Mouse (Mus musculus): ENCODE results near the gene Tmem182. TPM values are rescaled to one million over a fixed set of nuclear protein-coding genes. Genes with fewer than 3 reads are reported as not detected.

Tmem182 gene
- 0.06 and 0.10 TPM in 2 replicates for polyA plus RNA-seq (2015; fragmentation: Nextera tagmentation; extraction: Ambion mirVana)

DNA sequence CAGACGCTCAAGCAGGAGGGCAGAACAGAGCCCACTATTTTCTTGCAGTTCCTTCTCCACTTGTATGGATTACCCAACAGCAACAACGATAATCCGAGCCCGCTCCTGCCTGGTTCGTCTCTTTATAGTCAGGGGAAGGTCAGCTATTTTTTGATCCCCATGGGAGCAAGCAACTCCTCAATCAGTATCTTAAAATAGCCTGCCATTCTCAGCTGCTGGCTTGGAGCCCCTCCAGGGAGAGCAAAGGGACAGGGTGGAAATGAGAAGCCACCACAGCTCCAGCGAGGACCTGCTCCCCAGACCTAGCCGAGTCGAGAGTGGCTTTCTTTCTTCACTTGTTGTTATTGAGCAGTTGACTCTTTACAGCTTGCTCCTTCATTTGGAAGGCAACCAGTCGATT is at the start of gene Tmem182:
Gene Tmem182 (plus strand): TSS at position 251 of the 400 bp plus-strand sequence.
- WGBS (ENCODE audit: insufficient replicate concordance): 67% methylated on average over 9 of the region's 9 CpGs
- H3K9ac ChIP-seq: no peak within 1 kb of the TSS
- H3K4me2 ChIP-seq: no peak within 1 kb of the TSS
- no peaks in the 10 kb centered on the region for H3K27me3 ChIP-seq
- ATAC-seq (ENCODE audit: low read depth) (no peak), DNase-seq (no peak)
- H3K4me1 ChIP-seq (replicated peaks): no peaks in the 10 kb centered on the region
- no peak within 1 kb of the TSS for H3K27ac ChIP-seq
- no peak within 1 kb of the TSS for H3K4me3 ChIP-seq (replicated peaks)
- H3K9me3 ChIP-seq (replicated peaks): no peaks in the 10 kb centered on the region
- H3K36me3 ChIP-seq: no peaks in the 10 kb centered on the region

DNA sequence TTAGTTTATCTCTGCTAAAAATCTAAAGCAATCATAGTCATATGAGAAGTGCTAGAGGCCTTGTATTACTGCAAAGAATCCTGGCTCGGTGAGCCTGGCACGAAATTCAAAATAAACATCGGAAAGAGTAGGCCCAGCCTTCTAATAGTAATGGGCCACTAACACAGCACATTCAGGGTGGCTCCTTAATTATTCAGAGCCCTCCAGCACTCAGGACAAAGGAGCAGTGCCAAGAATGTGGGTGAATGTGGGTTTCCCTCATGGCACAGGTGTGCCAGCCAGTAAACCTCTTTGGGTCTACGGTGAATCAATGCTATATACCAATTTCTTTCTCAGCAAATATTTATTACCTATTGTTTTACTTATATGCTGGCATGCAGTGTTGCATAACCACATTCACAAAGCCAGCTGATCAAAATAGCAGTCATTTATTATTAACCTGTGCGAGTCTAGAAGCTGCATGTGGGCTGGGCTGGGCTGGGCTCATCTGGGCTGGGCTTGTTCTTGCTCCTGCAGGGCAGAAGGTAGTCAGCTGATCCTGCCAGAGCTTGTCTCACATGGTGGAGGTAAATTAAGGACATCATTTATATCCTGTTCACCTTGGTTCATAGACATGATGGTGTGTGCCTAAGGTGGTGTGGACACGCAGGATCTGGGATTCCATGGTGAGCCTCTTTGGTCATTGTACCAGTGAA is 45.5 kb upstream of the Tmem182 start:
- no peak overlapping the region for H3K4me2 ChIP-seq
- 78% methylated on average over 6 of the region's 6 CpGs for WGBS (ENCODE audit: insufficient replicate concordance)
- H3K9ac ChIP-seq: no peak overlapping the region
- H3K36me3 ChIP-seq: no peaks in the 10 kb centered on the region
- no peaks in the 10 kb centered on the region for H3K27me3 ChIP-seq
- H3K9me3 ChIP-seq (replicated peaks): no peaks in the 10 kb centered on the region
- ATAC-seq (ENCODE audit: low read depth) (no peak), DNase-seq (no peak)
- no peak overlapping the region for H3K4me3 ChIP-seq (replicated peaks)
- no peaks in the 10 kb centered on the region for H3K4me1 ChIP-seq (replicated peaks)
- no peak overlapping the region for H3K27ac ChIP-seq

DNA sequence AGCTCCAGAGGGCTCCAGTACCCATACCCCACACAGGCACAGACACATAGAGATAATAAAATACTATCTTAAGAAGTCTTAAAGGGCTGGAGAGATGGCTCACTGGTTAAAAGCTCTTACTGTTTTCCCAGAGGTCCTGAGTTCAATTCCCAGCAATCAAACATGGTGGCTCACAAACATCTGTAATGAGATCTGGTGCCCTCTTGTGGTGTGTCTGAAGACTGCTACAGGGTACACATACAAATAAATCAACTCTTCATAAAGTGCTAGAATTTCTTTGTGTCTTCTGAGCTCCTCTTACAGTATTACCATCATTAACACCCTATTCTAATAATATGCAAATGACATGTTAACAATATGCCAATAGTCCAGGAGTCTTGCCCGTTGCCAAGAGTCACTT is 41.4 kb upstream of the Tmem182 start:
- WGBS (ENCODE audit: insufficient replicate concordance): 75% methylated on average over 1 of the region's 1 CpGs
- no peak overlapping the region for H3K4me3 ChIP-seq (replicated peaks)
- H3K36me3 ChIP-seq: no peaks in the 10 kb centered on the region
- H3K4me1 ChIP-seq (replicated peaks): no peaks in the 10 kb centered on the region
- H3K27ac ChIP-seq: no peak overlapping the region
- DNase-seq (no peak), ATAC-seq (ENCODE audit: low read depth) (no peak)
- H3K4me2 ChIP-seq: no peak overlapping the region
- no peaks in the 10 kb centered on the region for H3K9me3 ChIP-seq (replicated peaks)
- 0 out of 2 replicates have a peak, but pooled peaks cover 3% of the 10 kb centered on the region for H3K27me3 ChIP-seq
- no peak overlapping the region for H3K9ac ChIP-seq

DNA sequence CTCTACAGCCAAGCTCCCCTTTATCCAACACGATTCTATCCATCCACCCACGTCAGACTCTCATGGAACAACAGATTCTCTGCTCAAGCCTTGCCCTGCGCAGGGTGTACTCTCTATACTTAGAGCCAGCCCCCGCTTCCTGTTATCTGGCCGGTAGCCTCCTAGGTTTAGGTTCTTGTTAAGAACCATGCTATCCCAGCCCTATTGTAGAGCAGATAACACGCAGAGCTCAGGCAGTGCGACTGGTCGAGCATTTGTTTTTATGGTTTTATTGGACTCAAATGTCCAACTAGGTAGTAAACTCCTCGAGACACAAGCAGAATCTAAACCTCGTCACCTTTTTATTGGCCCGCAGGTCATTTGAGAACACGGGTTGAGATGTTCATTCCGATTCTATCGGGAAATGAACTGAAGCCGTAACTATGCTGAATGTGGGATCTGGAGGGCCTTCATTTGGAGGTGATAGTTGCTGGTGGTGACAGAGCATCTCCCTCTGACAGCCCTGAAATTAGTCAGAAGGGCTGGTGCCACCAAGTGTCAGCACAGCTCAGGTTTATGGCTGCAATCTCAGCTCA is 40.6 kb upstream of the Tmem182 start:
- ATAC-seq (ENCODE audit: low read depth) (no peak), DNase-seq (no peak)
- Histone ChIP-seq H3K4me3 (replicated peaks) (no peak overlapping the region), H3K4me1 (replicated peaks) (no peaks in the 10 kb centered on the region), H3K4me2 (no peak overlapping the region), H3K27me3 (0 out of 2 replicates have a peak, but pooled peaks cover 3% of the 10 kb centered on the region), H3K36me3 (no peaks in the 10 kb centered on the region), H3K27ac (no peak overlapping the region), H3K9ac (no peak overlapping the region), H3K9me3 (replicated peaks) (no peaks in the 10 kb centered on the region)
- 63% methylated on average over 15 of the region's 15 CpGs for WGBS (ENCODE audit: insufficient replicate concordance)

DNA sequence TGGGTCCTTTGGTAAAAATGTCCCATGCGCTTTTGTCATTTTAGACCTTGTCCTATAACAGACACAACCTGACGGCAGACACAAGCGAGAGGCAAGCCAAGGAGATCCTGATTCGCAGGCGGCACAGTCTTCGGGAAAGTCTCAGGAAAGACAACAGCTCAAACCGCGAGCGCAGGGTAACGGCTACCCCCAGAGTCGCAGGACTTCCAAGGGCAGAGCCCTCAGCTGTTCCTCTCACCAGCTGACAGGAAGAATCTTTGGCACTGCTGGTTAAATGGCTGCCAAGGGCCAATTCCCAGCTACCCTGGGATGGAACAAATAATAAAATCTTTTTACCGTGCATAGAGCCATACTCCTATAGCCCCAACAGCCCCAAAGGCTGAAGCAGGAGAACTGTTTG is 39.9 kb upstream of the Tmem182 start:
- WGBS (ENCODE audit: insufficient replicate concordance): 71% methylated on average over 12 of the region's 12 CpGs
- Histone ChIP-seq H3K4me3 (replicated peaks) (no peak overlapping the region), H3K36me3 (no peaks in the 10 kb centered on the region), H3K9ac (no peak overlapping the region), H3K9me3 (replicated peaks) (no peaks in the 10 kb centered on the region), H3K27me3 (0 out of 2 replicates have a peak, but pooled peaks cover 3% of the 10 kb centered on the region), H3K27ac (no peak overlapping the region), H3K4me2 (no peak overlapping the region), H3K4me1 (replicated peaks) (peaks cover 3% of the 10 kb centered on the region)
- no peak for ATAC-seq (ENCODE audit: low read depth)
- no peak for DNase-seq

DNA sequence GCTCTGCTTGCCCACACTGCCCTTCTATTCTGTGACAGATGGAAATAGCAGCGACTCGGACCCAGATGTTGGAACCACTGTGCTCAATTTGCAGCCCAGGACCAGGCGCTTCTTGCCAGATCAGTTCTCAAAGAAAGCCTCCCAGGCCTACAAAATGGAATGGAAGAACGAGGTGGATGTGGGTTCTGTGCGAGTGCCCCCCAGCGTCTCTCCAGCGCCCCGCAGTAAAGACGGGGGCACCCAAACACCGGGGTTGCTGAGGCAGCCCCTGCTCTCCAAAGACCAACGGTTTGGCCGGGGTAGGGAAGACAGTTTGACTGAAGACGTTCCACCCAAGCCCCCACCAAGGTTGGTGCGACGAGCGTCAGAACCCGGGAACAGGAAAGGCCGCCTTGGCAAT is 37.8 kb upstream of the Tmem182 start:
- Histone ChIP-seq H3K36me3 (no peaks in the 10 kb centered on the region), H3K27ac (no peak overlapping the region), H3K4me1 (replicated peaks) (peaks cover 15% of the 10 kb centered on the region), H3K9ac (no peak overlapping the region), H3K27me3 (0 out of 2 replicates have a peak, but pooled peaks cover 3% of the 10 kb centered on the region), H3K9me3 (replicated peaks) (no peaks in the 10 kb centered on the region), H3K4me3 (replicated peaks) (no peak overlapping the region), H3K4me2 (no peak overlapping the region)
- no peak for DNase-seq
- WGBS (ENCODE audit: insufficient replicate concordance): 70% methylated on average over 18 of the region's 18 CpGs
- ATAC-seq (ENCODE audit: low read depth): no peak

DNA sequence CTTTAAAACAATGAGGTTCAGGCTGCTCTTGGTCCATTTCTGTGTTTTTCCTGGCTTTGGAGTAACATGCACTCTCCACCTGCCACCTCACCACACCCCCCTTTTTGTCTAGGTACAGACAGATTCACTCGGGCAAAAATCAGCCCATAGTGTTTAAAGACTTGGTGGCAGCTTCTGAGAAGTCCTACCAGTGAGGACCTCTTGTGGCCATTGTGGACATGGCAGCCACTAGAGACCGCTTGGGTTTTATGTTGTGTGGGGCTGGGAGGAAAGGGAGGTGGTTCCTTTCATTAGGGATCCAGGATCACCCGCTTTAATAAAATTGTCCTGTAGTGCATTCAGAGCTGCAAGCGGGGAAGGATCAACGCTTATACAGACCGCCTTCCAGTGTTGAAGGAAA is 36.8 kb upstream of the Tmem182 start:
- Histone ChIP-seq H3K27me3 (0 out of 2 replicates have a peak, but pooled peaks cover 3% of the 10 kb centered on the region), H3K4me3 (replicated peaks) (no peak overlapping the region), H3K9me3 (replicated peaks) (no peaks in the 10 kb centered on the region), H3K4me2 (no peak overlapping the region), H3K27ac (no peak overlapping the region), H3K36me3 (peaks cover 1% of the 10 kb centered on the region; the same call in 1 of the 2 replicates), H3K4me1 (replicated peaks) (peaks cover 24% of the 10 kb centered on the region), H3K9ac (no peak overlapping the region)
- WGBS (ENCODE audit: insufficient replicate concordance): 29% methylated on average over 6 of the region's 6 CpGs
- peak; percentile 21 for DNase-seq
- no peak for ATAC-seq (ENCODE audit: low read depth)

DNA sequence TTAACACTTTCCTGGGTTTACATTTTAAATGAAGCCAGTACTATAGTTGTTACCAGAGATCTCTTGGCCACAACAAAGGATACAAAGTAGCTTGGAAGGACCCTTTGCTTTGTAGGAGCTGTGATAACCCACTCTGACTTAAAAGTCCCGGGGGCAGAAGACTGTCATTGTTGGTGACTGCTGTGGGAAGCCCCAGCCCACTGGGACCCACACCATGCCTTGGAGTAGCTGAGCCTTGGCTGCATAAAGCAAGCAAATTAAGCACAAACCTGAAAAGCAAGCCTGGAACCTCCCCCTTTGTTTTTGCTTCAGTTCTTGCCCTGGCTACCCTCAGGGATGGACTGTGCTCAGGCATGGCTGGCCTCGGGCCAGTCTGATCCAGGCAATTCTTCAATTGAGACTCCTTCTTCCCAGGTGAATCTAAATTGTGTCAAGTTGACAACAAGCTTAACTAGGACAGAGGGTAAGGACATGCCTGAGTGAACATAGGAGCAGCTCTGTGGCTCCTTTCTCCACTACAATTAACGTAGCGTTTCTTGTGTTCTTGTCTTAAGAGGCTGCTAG is 36.0 kb upstream of the Tmem182 start:
- H3K4me2 ChIP-seq: no peak overlapping the region
- no peak for DNase-seq
- peaks cover 5% of the 10 kb centered on the region; the same call in 1 of the 2 replicates for H3K36me3 ChIP-seq
- no peaks in the 10 kb centered on the region for H3K9me3 ChIP-seq (replicated peaks)
- no peak overlapping the region for H3K4me3 ChIP-seq (replicated peaks)
- WGBS (ENCODE audit: insufficient replicate concordance): 72% methylated on average over 4 of the region's 4 CpGs
- H3K27ac ChIP-seq: no peak overlapping the region
- no peak for ATAC-seq (ENCODE audit: low read depth)
- H3K4me1 ChIP-seq (replicated peaks): peaks cover 29% of the 10 kb centered on the region
- no peak overlapping the region for H3K9ac ChIP-seq
- H3K27me3 ChIP-seq: 0 out of 2 replicates have a peak, but pooled peaks cover 3% of the 10 kb centered on the region

DNA sequence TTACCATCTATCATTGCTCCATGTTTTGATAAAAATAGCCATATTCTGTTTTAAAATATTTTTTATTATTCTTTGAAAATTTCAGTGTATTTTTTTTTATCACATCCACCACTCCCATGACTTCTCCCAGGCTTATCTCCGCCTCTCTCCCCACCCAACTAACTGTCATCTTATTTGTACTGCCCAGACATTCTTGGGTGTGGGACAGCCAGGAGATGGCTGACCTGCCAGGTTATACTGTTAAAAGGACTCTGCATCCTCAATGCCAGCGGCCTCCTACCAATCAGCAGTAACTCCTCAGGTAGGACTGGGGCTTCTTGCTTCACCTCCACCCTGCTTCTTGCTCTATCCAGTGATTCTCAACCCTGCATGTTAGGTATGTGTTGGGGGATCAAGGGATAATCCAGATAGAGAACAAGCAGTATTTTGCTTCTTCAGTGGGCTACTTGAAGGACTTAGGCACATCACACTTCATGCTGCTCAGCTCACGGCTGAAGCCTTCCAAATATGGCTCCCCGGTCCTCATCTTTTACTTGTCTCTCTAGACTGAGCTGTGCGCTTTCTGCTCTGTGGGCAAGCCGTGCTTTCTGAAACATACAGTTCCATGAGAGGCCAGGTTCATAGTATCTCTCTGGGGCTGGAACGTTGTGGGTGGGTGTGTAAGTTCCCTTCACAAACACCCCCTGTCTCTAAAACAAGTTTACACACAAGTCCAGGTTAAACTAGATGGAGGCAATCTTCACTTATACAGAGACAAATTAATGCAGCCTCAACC is 34.0 kb upstream of the Tmem182 start:
- H3K4me3 ChIP-seq (replicated peaks): peak overlapping the region; percentile 47
- peak overlapping the region; percentile 63 for H3K9ac ChIP-seq
- H3K4me1 ChIP-seq (replicated peaks): peaks cover 29% of the 10 kb centered on the region
- DNase-seq: peak; percentile 39
- peaks cover 5% of the 10 kb centered on the region; the same call in 1 of the 2 replicates for H3K36me3 ChIP-seq
- 61% methylated on average over 7 of the region's 7 CpGs for WGBS (ENCODE audit: insufficient replicate concordance)
- 0 out of 2 replicates have a peak, but pooled peaks cover 3% of the 10 kb centered on the region for H3K27me3 ChIP-seq
- no peaks in the 10 kb centered on the region for H3K9me3 ChIP-seq (replicated peaks)
- H3K27ac ChIP-seq: peak overlapping the region; percentile 73
- ATAC-seq (ENCODE audit: low read depth): peak; percentile 97
- peak overlapping the region; percentile 63 for H3K4me2 ChIP-seq

DNA sequence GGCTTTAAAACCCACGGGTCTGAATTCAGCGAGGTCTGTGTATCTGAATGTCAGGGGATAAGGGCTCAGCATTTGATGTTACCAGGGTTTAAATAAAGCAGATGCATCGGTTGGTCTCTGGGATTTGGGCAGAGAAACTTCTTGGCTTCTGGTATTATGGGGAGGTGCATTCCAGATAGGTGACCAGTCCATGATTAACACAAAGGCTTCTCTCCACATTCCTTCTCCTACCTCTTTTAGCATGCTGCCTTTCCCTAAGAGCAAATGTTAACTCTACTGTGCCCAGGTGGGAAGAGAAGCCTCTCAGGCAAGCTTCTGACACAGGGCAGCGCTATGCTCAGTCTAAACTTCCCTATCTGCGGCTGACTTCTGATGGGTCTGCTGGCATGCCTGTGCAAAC is 32.2 kb upstream of the Tmem182 start:
- DNase-seq (no peak), ATAC-seq (ENCODE audit: low read depth) (no peak)
- Histone ChIP-seq H3K4me2 (0 out of 2 replicates have a peak overlapping the region, but pooled peaks have one; percentile 37), H3K9ac (no peak overlapping the region), H3K4me3 (replicated peaks) (no peak overlapping the region), H3K36me3 (peaks cover 8% of the 10 kb centered on the region; the same call in 1 of the 2 replicates), H3K27me3 (no peaks in the 10 kb centered on the region), H3K9me3 (replicated peaks) (no peaks in the 10 kb centered on the region), H3K27ac (no peak overlapping the region), H3K4me1 (replicated peaks) (peaks cover 29% of the 10 kb centered on the region)
- 81% methylated on average over 5 of the region's 5 CpGs for WGBS (ENCODE audit: insufficient replicate concordance)

DNA sequence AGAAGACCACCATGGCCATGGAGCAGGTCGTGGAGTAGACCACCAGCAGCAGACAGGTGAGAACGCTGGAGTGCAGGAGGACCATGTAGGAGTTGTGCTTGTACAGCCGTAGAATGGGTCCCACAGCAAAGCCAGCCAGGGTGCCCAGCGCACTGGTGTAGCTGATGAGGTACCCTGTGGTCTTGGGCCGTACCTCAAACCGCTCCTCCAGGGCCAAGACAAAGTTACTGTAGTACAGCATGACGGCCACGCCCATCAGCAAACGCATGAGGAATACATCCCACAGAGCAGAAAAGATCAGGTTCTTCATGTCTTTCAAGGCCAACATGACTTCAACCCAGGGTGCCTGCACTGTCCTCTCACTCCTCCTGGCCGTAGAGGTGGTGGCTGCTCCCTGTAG is 31.4 kb upstream of the Tmem182 start:
- WGBS (ENCODE audit: insufficient replicate concordance): 84% methylated on average over 10 of the region's 10 CpGs
- no peak overlapping the region for H3K27ac ChIP-seq
- H3K4me1 ChIP-seq (replicated peaks): peaks cover 29% of the 10 kb centered on the region
- H3K9ac ChIP-seq: no peak overlapping the region
- H3K36me3 ChIP-seq: peaks cover 15% of the 10 kb centered on the region
- no peak for ATAC-seq (ENCODE audit: low read depth)
- no peak for DNase-seq
- no peaks in the 10 kb centered on the region for H3K9me3 ChIP-seq (replicated peaks)
- 0 out of 2 replicates have a peak overlapping the region, but pooled peaks have one; percentile 37 for H3K4me2 ChIP-seq
- no peaks in the 10 kb centered on the region for H3K27me3 ChIP-seq
- no peak overlapping the region for H3K4me3 ChIP-seq (replicated peaks)

Data from liver, embryonic 13.5 days (tissue).